Mouse (Mus musculus) hematopoietic stem cell, adult 5-6 weeks (primary cell): Measurements from ENCODE around the gene Cel. TPM values are rescaled to one million over a fixed set of nuclear protein-coding genes. Genes with fewer than 3 reads are reported as not detected.
A peak's percentile ranks its signal among the peaks of the same experiment; 100 is the strongest.

Experiments
- ATAC-seq, 2 experiments: fragments of 125-278 bp in 1 of 2; replicated peaks in 1 of 2; 2 replicates each; pipeline ENCODE4 v1.8.0; 2016 to 2017; ENCODE audit warnings: inconsistent platforms in 2 of 2, mild to moderate bottlenecking in 2 of 2, moderate number of reproducible peaks in 2 of 2, low read depth in 1 of 2, moderate TSS enrichment in 1 of 2; ENCODE audit not compliant: low FRiP score in 2 of 2, poor library complexity in 2 of 2, severe bottlenecking in 2 of 2, insufficient read depth in 1 of 2, low TSS enrichment in 1 of 2
- total RNA-seq: library from RNA; stranded (forward); fragments of 172-1452, 232-1000 nt; gene quantifications from 2 replicates; pipeline ENCODE4 v1.2.3, GENCODE M21; 2017

Cel gene
- total RNA-seq, 1 experiment from 2014 or later, result not detected

DNA sequence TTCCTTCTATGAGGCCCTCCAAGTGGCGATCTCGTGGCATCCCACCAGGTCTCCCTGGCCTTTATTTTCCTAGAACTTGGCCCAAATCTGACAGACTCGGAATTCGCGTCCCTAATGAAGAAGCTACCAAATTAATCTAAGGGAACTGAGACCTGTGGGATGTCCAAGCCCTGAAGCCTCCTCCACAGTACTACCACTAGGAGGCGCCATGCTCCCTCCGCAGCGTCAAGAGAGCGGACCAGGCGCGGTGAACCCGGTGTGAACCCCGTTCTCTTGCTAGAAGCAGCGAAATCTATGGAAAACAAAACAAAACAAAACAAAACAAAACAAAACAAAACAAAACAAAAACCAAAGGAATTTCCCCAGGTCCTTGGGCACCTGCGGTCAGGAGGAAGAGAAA is 29.6 kb upstream of the Cel start:
- peak; percentile 63 to 64; a peak in 2 of 4 replicates for ATAC-seq

DNA sequence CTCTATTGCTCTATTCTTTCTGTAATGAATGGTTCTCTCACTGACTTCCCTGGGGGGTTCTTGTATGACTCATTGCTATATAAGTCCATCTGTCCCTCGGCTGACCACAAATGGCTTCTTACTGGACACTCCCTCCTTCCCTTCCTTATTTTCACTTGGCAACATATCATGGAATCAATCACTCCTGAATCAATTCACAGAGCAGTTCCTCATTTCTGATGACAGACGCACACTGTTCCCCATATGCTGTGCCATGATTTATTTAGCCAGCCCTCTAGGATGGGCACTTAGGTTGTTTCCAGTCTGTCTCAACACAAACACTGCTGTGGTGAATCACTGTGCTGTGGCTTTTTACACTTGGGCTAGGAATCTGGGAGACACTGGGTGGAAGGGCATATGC is 28.3 kb upstream of the Cel start:
- peak; percentile 9 to 52; a peak in 2 of 4 replicates for ATAC-seq

DNA sequence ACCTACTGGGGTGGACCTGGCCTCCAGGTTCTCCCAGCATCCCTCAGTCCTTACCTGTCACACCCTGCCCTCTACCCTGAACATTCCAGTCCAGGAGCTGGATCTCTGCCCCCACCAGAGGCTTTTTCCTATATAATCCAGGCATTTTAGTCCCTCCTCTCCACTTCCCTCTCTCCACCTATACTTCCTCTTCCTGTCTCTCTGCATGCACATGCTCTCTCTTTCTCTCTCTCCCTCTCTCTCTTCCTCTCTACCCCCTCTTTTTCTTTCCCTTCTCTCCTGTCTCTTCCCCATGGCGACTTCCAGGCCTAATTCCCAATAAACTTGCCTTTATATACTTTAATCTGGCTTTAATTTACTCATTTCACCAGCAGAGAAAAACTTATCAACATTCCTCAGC is 25.4 kb upstream of the Cel start:
- no peak for ATAC-seq

DNA sequence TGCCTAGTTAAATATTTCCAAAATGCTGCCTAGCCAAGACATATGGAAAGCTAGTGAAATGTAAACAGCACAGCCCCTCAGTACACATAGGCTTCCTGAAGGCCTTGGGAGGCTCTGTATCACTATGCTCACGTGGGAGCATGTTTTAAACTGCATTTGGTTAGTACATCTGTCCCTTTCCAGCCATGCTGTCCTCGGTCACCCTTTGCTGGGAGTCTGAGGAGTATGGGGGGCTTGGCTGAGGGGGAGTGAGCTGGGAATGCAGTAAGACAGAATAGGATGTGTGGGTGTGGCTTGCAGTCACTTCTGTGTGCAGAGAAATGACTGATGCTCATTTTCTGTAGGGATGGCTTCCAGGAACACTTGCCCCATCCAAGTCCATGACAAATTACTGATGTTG is 22.5 kb upstream of the Cel start:
- ATAC-seq, result no peak

DNA sequence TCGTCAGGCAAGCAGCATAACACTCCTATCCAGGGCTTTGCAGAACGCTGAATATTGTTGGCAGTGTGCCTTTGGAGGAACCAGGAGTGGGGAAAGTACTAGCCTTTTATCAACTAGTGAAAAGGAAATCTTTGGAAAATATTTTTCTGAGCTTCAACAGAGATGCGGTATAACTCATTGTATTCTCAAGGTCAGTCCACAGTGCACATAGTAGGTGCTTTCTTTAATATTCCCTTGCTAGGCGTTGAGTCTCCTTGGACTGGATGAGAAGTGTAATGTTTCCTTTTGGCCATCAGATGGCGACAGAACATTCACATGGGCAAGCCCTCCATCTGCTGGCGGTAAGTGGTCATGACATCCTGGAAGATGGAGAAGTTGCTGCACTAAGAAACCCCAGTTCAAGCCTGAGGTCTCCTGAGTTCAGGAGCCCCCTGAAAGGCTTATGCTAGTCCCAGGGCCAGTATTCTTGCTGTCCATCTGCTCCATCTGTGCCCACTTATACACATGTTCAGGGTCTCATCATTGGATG is 21.9 kb upstream of the Cel start:
- peak; percentile 53 to 74; a peak in 2 of 4 replicates for ATAC-seq

DNA sequence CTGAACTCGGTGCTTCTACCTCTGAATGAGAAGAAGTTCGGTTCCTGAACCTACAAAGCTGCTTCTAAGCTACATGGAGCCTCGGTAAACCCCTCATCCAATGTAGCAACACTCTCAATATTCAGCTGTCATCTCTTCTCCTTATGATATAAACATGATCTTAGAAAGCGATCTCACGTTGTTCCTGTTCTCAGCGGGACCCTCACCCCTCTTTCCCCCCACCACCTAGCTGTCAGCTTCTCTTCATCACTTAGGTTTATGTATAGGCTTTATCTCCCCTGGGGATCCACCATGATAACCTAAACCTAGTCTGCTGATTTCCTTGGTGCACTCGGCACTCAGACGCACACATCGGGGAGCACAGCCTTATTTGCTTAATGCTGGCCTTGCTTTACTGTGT is 20.4 kb upstream of the Cel start, which contains the start of gene Gtf3c5:
Gene Gtf3c5, minus strand, starts transcription at position 101 of the 400 bp plus-strand sequence.
- no peak for ATAC-seq

DNA sequence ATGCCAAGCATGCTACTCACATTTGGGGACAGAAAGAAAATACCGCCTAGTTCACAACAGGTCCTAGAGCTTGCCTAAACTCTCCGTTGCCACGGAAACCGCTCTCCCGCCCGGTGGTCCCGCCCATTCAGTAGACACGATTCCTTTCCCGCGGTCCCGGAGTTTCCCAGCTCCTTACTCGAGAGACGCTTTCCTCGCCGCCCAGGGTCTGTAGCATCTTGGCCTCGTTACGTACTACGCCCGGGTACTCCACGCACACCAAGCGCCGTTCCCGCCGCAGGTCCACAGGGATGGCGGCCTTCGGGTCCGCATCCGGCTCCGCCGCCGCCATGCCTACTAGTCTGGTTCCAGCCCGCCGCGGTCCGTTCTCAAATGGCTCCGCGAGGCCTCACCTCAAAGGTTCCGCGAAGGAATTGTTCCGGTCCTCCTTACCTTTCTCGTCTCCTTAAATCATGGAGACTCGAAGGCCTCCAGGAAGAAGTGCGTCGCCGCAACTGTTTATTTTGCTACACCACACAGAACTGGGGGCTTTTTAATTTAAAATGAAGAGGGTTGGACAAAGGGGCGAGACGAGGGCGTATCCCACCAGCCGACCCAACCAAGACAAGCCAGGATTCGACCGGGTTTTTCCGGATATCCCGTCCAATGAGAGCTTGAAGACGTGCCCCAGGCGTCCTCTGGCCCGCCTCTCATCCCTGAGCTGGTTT is 19.6 kb upstream of the Cel start:
- peak; percentile 75 to 84 for ATAC-seq

DNA sequence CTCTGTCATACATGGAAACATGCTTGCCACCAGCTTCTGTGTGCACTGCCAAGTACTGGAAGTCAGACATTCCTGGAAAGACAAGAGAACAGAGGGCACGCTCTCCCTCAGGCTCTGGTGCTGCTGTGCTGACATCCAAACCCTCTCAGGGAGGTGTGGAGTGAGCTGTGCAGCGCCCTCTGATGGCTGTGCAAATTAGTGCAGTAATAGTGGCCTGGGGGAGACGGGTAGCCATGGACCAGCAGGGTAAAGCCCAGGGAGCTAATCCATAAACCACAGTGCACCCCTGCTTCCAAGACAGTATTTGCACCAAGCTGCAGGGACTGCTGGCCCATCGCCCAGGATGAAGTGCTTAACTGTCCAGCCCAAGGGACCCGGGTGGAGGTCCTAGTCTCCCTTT is 14.8 kb upstream of the Cel start:
- ATAC-seq, result no peak

DNA sequence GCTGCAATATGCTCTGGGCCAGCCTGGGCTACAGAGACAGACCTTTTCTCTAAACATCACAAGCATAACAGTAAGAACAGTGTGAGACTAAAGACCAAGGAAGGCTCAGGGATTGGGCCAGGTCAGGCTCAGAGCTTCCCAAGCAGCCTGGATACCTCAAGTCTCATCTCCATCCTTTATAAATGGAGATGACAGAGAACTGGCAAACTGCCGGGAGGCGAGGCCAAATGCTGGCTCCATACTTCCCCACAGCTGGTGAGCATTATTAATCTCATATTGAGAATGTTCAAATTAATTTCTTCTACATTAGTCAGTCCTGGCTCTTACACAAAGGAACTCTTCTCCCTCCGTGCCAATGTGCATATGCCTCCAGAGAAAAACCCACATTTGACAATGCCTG is 13.6 kb upstream of the Cel start:
- ATAC-seq, result no peak

DNA sequence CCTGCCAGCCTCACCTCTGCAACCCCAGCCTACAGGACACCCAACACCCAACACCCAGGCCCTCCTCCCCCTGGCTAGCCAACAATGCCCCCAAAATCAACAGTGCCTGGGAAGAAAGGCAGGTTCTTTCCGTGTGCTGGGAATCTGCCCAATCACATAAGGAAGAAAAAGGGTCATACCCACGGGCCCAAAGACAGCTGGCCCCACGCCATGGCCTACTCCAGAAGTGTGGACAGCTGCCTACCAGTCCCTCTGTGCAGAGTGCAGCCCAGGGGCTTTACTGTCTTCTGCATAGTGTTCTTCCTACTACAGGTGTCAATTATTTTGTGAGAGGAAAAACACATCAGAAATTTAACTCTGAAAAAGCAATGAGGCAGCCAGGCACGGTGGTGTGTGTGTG is 12.1 kb upstream of the Cel start:
- no peak for ATAC-seq

DNA sequence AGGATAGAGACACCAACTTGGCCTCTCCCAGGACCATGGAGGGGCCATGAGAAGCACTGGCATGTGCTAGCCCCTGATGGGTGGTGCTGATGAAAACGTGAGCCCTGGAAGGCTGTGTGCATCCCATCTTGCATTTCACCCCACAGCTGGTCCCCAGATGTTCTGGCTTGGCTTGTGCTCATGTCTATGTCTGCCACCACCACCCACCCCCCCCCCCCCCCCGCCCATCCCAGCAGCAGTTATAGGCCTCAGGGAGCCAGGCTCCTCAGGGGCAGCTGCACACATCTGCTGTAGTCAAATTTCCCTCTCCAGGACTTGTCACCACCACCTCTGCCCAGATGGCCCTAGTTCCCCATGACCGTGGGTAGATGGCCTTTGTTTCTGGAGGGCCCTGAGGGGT is 6.7 kb upstream of the Cel start:
- ATAC-seq, result no peak

DNA sequence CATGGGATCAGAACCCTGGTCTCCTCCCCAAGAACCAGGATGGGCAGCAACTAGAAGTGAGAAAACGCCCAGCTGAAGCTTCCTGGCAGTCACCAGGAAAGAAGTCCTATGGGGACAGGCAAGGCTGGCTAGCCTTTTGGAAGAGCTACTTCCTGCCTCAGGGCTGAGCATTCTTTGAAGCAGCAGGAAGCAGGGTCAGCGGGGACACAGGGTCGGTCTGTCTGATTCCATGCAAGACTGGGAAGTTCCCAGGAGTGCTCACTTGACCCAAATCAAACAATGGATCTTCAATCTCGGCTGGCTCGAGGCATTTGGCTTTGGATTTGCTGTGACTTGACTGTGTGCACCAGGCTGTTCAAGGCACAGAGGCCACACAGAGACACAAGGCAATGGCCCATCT is 3.3 kb upstream of the Cel start:
- no peak for ATAC-seq

DNA sequence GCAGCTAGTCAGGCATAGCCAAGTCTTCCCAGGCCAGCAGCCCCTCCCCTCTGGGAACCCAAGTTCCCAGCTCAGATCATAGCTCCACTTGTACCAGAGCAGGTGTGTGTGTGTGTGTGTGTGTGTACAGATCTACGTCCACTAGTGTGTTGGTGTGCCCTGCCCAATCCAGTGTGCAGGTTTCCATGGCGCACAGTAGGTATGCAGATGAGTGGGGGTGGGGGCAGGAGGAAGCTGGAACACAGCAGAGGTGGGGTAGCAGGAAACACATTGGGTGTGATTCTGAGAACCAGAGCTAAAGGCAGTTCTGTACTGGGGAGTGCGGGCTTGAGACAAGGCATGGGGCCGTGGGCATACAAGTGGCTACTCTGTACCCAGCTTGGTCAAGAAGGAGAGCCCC is 1.2 kb upstream of the Cel start:
- ATAC-seq, result no peak

DNA sequence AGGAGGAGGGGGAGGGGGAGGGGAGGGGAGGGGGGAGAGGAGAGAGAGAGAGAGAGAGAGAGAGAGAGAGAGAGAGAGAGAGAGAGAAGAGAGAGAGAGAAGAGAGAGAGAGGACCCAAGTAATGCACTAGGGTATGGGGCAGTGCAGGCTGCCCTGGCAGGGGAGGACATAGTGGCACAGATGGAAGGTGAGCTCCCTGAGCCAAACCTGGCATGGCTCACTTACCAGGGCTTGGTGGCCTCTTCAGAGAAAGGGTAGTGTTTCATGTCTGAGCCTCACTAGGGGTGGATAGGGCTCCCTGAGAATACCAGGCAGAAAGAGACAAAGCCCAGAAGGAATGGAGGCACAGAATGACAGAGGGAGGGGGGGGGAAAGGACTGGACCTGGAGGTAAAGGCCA is 627 bp upstream of the Cel start:
- no peak for ATAC-seq

DNA sequence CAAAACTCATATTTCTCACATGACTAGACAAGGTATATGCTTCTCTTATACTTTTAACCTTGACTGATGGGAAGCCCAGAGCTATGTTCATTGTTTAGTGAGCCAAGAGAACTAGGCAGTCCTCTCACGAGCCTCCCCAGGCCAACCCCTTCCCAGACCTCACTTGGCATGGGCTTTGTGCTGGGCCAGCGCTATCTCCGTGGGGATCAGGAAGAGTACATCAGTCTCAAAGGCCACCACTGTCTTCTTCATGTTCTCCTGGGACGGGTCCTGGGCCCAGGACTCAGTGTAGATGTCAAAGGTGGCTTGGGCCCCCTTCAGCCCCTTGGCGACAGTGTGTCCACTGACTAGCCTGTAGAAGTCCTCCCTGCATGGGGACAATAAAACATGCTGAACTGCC is 5.8 kb downstream of the Cel start:
- ATAC-seq, result no peak

DNA sequence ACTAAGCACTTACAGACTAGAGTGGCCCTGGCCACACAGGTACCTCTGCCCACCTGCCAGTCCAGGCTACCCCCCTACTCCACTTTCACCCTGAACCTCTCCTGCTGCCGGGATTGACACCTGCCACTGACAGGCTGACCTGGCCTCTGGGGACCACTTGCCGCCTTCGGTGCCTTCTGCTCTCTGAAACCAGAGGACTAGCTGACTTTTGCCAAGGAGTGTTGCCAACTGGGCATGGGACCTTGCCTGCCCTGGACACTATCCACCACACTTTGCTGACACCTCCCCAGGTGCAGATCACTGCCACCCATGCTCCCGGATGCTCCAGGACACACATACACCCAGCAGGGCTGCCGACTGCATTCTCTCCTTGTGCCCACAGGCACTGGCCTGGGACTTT is 10.9 kb downstream of the Cel start:
- ATAC-seq, result no peak

DNA sequence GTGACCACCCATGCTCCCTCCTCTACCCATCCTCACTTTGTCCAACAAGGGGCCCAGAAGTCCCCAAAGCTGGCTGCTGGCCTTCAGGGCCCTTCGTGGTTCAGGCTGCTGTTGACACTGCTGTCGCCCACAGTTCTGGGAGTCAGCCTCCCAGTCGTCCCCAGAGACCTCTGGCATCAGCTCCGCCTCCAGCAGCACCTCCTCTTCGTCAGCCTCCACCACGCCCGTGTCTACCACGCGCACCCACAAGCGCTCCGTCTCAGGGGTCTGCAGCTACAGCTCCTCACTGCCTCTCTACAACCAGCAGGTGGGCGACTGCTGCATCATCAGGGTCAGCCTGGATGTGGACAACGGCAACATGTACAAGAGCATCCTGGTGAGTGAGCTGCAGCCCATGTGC is 14.0 kb downstream of the Cel start:
- ATAC-seq, result no peak

DNA sequence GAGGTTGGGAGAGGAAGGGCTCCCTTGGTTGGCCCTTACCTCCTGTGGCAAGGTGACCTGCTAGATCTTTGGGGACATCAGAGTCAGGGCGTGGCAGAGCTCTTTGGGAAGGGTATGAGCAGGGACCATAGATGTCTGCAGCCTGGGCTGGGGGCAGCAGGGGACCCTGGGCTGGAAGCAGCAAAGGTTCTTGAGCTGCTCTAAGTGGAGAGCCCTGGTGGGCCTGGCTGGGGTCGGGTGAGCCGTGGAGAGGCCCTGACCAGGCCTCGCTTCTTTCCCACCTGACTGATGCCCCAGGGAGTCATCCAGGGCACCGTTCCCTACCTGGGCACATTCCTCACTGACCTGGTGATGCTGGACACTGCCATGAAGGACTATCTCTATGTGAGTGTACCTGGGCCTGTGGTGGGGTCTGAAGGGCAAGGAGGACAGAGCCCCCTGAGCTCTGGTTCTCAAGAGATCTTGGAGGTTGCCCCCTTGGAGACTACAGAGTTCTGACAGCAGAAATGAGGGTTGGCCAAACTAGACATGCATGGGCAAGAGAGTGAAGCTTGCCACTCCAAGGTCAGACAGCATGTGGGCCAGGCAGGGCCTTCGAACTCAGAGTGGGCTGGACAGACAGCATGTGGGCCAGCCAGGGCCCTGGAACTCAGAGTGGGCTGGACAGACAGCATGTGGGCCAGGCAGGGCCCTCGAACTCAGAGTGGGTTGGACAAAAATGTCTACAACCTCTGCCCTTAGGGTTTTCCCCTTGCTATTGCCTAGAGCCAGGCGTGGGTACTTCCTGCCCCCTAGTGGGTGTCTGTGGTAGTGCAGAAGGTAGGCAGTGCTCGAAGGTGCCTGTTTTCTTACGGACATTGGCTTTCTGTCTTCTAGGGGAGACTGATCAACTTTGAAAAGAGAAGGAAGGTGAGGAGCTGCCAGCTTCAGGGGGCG is 15.7 kb downstream of the Cel start:
- peak; percentile 80 to 86 for ATAC-seq
